In genomic region chr12:3660985-3661635, GRCm38 (mm10) we compare ENCODE assay signal across 9 mouse cellular contexts.
A peak's percentile ranks its signal among the peaks of the same experiment; 100 is the strongest.
DNase-seq lines count a peak whose midpoint lies in the region; TF ChIP-seq lines count a peak whose summit lies in the region.
"Had no signal": no experiment of that assay in that cellular context is flagged by ENCODE, and none has a peak within 500 bp of the region (broad histone marks: within the 10 kb centered on the region; RNA-seq: fewer than 3 reads in every experiment).

No protein-coding gene starts in this region.

- H3K27ac ChIP-seq in heart, embryonic 10.5 days: no peak overlapping the region
- H3K27ac ChIP-seq in spleen, adult 2 months (ENCODE audit: insufficient read depth, low read length): no peak overlapping the region
- H3K27ac ChIP-seq: neural tube, embryonic 12.5 days had no signal

- no peak for TF ChIP-seq CTCF in spleen, adult 2 months (IDR thresholded peaks at IDR 0.05; ENCODE audit: extremely low read depth, insufficient read depth, insufficient read length, insufficient replicate concordance)

- H3K9me3 ChIP-seq in heart, embryonic 10.5 days: no peaks in the 10 kb centered on the region
- H3K9me3 ChIP-seq: neural tube, embryonic 12.5 days had no signal

- intact Hi-C loops in left cerebral cortex, postnatal 4 days (cut with DNase I): no loop called here

- no peak for TF ChIP-seq POLR2A in spleen, adult 2 months (IDR thresholded peaks at IDR 0.05; ENCODE audit: low read depth, low read length)

- H3K27me3 ChIP-seq in heart, embryonic 10.5 days (ENCODE audit: insufficient read depth, poor library complexity, severe bottlenecking): no peaks in the 10 kb centered on the region
- H3K27me3 ChIP-seq in spleen, adult 2 months (ENCODE audit: control insufficient read depth, insufficient read depth, low read length): no peaks in the 10 kb centered on the region
- H3K27me3 ChIP-seq: neural tube, embryonic 12.5 days had no signal

- H3K4me1 ChIP-seq in heart, embryonic 10.5 days: no peaks in the 10 kb centered on the region
- no peaks in the 10 kb centered on the region; the same call in 1 of the 2 replicates for H3K4me1 ChIP-seq in spleen, adult 2 months (ENCODE audit: control insufficient read depth, insufficient read depth, insufficient read length)
- H3K4me1 ChIP-seq: neural tube, embryonic 12.5 days had no signal

- H3K4me3 ChIP-seq in heart, embryonic 10.5 days: no peak overlapping the region
- H3K4me3 ChIP-seq in spleen, adult 2 months (ENCODE audit: extremely low read depth, insufficient read depth, insufficient read length): no peak overlapping the region
- H3K4me3 ChIP-seq: neural tube, embryonic 12.5 days had no signal

- peak; percentile 8 to 13 for DNase-seq in heart, adult 9 months (ENCODE audit: low spot score in 2 of 2)
- no peak for DNase-seq in heart, embryonic 10.5 days (ENCODE audit: low spot score)
- DNase-seq in spleen, adult 2 months (ENCODE audit: low read depth in 1 of 2, low spot score in 2 of 2): peak; percentile 29 to 41
- DNase-seq in spleen, postnatal 14 days (ENCODE audit: low spot score in 2 of 2): no peak
- DNase-seq in cerebellum, adult 9-10 months: peak; percentile 78
- DNase-seq in left cerebral cortex, postnatal 4 days: peak; percentile 10
- DNase-seq in ovary, postnatal 10 days (ENCODE audit: low spot score): no peak
- DNase-seq in gastrocnemius, postnatal 25 days: no peak

- H3K36me3 ChIP-seq in heart, embryonic 10.5 days: 0 out of 2 replicates have a peak, but pooled peaks cover 5% of the 10 kb centered on the region
- no peaks in the 10 kb centered on the region for H3K36me3 ChIP-seq in spleen, adult 2 months (ENCODE audit: control insufficient read depth, insufficient read depth, low read length)

- 75% methylated on average over 1 of the region's 1 CpGs for WGBS in heart, embryonic 10.5 days
- WGBS in spleen, adult 2 months: 24% methylated on average over 1 of the region's 1 CpGs

Comparison
In these comparisons a context has a peak if more than half of its experiments do, and no peak if none do; other contexts are left out.
1. DNase-seq: peak in heart, adult 9 months (2 of 2), spleen, adult 2 months (2 of 2), cerebellum, adult 9-10 months (single experiment) and left cerebral cortex, postnatal 4 days (single experiment); none in heart, embryonic 10.5 days (single experiment), spleen, postnatal 14 days (0 of 2), ovary, postnatal 10 days (single experiment) and gastrocnemius, postnatal 25 days (single experiment).